Mouse (Mus musculus) liver, embryonic 14.5 days (tissue): ENCODE data around the gene Sgcd.

ENCODE experiments used
- CTCF ChIP-seq: IDR thresholded peaks from 2 replicates; pipeline ENCODE4 v1.5.1; 2016; ENCODE audit warnings: antibody characterized with exemption, low read depth, control low read depth
- EP300 ChIP-seq: IDR thresholded peaks from 2 replicates; pipeline ENCODE4 v1.6.1; 2016; ENCODE audit warnings: antibody characterized with exemption, low read depth

- TF ChIP-seq CTCF (no peak), EP300 (no peak)
Observed at GRCm38 (mm10) chr11:47777226-47777915, 211.4 kb downstream of the Sgcd start.
